Mouse (Mus musculus) heart, adult 9 months (tissue): ENCODE measurements around the gene Ank3.

ENCODE experiments used
- DNase-seq, 2 experiments: peaks; one replicate each; pipeline ENCODE4 v3.0.0; 2022; ENCODE audit warnings: low spot score in 2 of 2

Gene Ank3

GRCm38 (mm10) chr10:69667482-69667881, 268.9 kb downstream of the Ank3 start:
- no peak for DNase-seq

DNA sequence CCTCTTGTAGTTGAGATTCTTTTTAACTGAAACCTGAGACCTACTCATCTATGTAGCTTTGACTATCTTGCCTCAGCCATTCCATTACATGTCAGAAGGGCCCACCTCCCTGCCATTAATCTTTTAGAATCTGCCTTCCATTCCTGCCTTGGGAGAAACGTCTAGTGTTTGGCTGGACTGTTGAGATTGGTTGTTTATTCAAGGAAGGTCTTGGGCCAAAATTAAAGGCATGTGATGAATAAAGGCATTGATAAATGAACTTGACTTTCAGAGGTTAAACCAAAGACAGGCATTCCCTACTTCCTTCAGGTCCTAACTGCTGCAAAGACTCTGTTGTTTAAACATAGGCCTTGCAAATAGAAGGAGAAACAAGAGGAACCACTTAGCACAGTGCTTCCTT, 271.9 kb downstream of the Ank3 start:
- DNase-seq, result no peak

DNA sequence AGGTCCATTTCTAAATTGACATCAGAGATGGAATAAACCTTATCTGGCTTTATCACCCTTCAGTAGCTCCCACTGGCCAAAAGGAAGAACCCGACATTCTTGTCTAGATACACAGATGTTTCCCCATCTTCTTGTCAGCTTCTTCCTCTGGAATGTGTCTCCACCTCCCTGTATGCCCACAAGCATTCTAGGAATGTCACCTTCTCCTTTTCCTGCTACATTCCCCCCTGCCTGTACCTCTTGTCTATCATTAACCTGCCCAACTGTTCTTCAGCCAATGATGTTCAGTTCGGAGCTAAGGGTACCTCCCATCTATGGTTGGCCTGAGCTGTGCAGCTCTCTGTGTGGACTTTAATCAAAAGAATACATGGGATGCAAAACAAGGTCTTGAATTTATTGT, 272.4 kb downstream of the Ank3 start:
- DNase-seq, result no peak

DNA sequence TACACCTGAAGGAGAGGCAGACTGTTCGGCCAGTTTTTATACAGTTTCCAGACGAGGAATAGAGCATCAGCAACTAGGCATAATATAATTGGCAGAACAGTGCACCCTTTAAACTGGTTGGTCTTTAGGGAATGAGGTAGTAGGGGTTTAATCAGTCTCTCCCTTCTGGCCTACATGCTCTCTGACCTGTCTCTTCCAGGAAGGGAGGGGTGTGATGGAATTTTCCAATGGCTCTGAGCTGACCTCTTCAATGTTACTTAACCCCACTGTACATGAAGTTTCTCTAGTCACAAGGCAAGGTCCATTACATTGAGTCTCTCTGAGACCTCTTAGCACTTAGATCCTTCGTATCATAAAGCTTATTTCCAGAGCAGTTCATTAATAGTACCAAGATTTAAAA, 272.9 kb downstream of the Ank3 start:
- DNase-seq, result no peak

GRCm38 (mm10) chr10:69672545-69672944, 274.0 kb downstream of the Ank3 start:
- no peak for DNase-seq

GRCm38 (mm10) chr10:69678230-69678629, 279.7 kb downstream of the Ank3 start:
- no peak for DNase-seq

- no peak for DNase-seq
These were observed 287.8 kb downstream of the Ank3 start for GRCm38 (mm10) chr10:69686336-69686735.

GRCm38 (mm10) chr10:69689096-69689495, 290.5 kb downstream of the Ank3 start:
- DNase-seq, result no peak

DNA sequence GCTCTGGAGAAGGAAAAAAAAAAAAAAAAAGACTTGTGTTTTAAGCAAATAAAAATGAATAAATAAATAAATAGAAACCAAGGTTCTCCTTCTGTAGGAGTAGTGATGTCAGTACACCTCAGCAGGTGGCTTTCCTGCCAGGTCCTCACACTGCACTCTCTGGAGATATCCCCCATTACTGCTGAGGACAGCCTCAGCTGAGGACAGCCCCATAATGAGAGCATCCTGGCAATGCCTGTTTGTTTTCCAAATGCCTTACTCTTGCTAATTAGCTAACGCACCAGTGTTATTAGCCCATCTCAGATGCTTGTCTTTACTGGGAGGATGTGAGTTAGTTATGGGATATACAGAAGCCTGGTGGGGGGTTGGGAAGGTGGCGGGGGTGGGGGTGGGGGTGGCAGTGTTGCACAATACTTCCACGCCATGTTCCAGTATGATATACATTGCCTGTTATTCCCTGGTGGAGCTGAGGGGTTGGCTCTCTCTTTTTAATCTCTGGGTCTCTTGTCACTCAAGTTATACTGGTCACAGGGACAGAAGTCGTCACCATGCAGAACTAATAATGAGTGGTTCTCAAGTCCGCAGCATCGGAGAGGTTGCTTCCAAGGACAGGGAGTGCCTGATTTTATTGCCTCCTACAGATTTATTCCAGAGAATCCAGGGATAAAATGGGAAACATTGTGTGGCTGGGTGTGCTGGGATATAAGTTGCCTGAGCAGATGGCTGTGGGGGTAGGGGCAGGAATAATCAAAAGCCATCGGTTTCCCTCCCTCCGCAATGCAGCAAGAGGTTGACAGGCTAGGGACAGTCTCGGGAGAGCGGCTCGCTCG, 291.8 kb downstream of the Ank3 start:
- DNase-seq, result no peak

DNA sequence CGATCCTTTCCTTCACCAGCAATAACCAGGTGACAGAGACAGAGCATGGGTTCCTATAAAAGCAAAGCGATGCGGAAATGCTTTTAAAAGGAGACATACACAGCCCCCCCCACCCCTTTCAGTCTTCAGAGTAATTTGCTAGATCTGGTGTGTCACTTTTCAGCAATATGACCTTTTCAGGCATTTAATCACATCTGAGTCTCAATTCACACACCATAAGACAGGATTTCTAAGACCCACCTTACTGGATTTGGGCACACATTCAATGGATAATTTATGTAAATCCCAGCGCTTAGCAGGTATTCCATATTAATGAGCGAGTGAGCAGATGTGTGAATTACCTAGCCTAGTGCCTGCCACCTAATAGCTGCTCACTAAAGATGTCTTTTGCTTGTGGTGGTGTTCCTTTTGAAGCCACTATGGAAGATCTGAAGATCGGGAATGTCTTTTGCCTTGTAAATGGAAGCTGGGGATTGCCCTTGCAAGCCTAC, 292.4 kb downstream of the Ank3 start:
- no peak for DNase-seq

GRCm38 (mm10) chr10:69696019-69696418, 297.4 kb downstream of the Ank3 start:
- no peak for DNase-seq

GRCm38 (mm10) chr10:69698699-69699098, 300.1 kb downstream of the Ank3 start:
- no peak for DNase-seq

- no peak for DNase-seq
These were observed 302.7 kb downstream of the Ank3 start for GRCm38 (mm10) chr10:69701226-69701625.

DNA sequence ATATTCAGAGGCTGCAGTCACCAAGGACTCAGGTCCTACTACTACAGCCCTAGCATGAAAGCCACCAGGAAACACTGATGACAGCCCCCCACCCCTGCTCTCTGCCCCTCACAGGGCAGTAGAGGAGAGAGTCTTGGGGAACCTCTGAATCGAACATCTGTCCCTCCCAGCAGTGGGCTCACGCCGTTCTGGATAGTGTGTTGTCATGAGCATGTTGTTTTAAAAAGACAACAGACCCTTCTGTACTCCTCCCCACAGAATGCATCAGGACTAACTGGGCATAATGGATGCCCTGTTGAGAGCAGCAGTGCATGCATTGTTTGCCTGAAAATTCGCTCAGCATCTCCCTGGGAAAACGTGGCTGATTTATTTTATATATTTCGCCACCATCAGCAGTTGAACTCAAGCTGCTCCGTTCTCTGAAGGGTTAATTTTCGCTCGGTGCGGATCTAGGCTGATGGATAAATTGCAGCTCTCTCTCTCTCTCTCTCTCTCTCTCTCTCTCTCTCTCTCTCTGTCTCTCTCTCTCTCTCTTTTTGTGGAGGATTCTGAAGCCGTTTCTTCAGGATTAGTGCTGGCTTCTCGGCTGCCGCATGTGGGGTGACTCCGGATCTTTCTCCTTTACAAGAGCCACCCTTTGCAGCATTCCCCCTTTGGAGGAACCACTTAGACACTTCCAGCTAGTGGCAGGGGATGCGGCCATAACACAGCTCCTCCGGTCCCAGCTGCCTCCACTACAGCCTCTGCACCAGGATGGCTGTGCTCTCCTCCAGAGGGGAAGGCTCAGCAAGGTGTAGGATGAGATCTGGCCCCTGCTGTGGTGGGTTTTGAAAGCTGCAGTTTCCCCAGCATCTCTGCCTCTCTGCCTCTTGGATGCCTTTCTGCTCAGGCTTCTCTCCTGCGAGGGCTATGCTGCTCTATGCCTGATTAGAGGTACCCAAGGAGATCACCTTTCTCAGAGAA, 307.5 kb downstream of the Ank3 start:
- DNase-seq, result no peak

DNA sequence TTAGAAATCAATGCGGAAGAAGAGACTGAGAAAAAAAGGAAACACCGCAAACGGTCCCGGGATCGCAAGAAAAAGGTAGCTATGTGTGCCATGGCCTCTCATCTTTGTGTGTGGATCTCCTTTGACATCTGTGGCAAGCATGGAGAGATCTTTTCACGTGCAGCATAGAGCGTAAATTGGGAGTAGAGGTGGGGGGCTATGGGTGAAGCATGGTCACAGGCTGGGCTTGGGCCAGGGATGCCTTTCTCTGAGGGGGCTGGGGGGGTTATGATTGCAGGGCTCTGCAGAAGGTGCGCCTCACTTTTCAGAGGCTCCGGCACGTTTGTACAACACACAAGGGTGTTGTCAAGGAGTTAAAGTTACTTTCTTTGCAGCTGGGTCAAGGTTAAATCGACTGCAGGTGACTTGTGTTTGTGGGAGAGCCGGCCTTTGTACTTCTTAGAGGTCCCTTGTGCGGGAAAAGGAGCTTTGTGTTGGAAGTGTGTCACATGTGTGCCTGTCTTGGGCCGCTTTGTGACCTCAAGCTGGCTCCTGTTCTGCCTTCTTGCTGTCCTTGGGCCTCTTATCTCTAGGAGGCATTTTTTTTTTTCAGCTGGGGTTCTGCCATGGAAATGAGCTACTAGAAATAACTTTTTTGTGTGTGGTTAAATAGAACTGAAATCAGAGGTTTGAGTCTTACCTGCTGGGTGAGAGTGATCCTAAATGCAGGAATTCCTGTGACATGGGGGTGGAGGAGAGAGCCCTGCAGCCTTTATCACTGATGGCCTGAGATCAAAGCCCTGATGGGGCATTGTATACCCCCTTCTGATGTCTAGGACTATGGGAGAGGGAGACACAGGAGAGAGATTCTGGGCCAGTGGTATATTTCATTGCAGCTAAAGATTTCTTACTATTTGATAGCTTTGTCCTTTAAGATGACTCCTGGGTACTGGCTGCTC, 308.5 kb downstream of the Ank3 start:
- DNase-seq, result peak; percentile 6 to 7

DNA sequence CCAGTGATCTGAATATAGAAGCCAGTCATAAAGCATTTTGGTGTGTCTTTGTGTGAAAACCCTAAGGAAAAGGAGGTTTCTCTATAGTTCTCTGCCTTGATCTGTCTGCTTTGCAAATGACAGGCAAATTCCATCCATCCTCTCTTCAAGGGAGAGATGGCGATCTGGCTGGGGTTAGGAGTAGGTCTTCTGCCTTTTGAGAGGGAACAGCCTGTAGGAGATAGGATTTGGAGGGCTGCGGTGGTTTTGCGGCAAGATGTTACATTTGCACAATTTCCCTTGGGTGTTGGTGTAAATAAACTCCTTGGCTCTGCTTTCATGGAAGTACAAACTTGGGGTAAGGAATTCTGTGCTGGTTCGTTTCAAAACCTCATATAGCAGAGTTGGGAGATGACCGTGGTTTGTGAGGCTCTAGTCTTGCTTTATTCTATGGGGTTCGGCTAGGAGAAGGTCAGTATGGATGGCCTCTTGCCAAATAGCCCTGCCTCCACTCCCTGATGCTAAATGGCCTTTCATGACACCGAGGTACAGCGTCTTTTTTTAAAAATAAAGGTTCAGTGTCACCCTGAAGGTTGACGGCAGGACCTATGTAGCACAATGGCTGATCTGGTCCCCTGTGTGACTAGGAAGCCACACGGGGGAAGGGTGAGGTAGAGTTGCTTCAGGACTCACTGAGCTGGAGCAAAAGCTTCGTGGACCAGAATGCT, 309.4 kb downstream of the Ank3 start:
- no peak for DNase-seq

- no peak for DNase-seq
These were observed 311.1 kb downstream of the Ank3 start for GRCm38 (mm10) chr10:69709631-69710030.

- DNase-seq, result no peak
These were observed 312.2 kb downstream of the Ank3 start for GRCm38 (mm10) chr10:69710802-69711201.

DNA sequence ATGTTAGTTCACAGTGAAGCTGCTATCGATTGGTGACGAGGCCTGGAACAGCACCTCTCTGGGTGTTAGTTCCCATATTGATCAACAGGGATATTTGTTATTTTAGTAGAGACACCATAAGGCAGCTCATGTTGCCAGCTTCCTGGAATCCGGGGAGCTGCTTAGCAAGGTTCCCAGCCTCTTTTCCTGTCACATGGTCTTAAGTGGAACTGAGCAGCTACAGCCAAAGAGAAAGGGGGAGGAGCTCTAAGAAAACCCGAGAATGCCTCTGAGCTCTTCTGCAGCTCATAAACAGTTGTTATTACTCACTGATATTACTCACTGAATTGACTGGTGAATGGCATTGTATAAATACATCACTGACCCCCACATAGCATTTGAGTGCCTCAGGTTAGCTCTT, 318.3 kb downstream of the Ank3 start:
- DNase-seq, result no peak

GRCm38 (mm10) chr10:69719421-69719820, 320.8 kb downstream of the Ank3 start:
- no peak for DNase-seq

DNA sequence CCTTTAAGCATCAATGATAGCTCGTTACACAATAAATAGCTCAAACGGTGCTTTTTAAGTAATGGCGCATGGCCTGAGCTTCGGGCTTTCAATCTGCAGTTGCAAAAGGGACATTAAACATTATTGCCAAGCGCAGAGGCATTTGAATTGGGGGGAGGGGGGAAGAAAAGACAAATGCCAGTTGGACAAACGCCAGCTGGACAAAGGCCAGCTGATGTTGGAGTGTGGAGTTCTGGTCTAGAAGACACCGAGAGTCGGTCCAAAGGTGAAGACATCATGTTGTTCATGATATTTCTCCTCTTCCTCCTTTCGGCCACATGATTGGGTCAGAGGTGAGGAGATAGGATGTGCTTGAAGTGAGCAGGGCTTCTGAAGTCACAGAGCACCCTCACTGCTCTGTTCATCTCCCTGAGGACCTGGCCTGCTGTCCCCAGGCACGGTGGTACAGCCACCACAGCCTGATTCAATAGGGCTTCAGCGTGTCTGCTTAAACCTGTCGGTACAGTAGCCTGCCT, 321.4 kb downstream of the Ank3 start:
- DNase-seq, result no peak
